Mouse (Mus musculus) G1E (cell line): ENCODE measurements around the gene Podn.

Experiments
- CTCF ChIP-seq: IDR thresholded peaks from 2 replicates; pipeline ENCODE4 v1.5.1; 2012; ENCODE audit warnings: low read depth, low read length, inconsistent platforms, mixed read lengths
- GATA1 ChIP-seq: IDR thresholded peaks from 2 replicates; pipeline ENCODE4 v1.6.1; 2012; ENCODE audit warnings: borderline replicate concordance, low read length, inconsistent platforms, mixed read lengths
- GATA2 ChIP-seq: IDR thresholded peaks from 2 replicates; pipeline ENCODE4 v1.6.1; 2012; ENCODE audit warnings: low read depth, low read length, inconsistent platforms, borderline replicate concordance
- POLR2AphosphoS5 ChIP-seq: IDR thresholded peaks from 2 replicates; pipeline ENCODE4 v1.6.1; 2012; ENCODE audit warnings: low read depth, low read length, inconsistent platforms; ENCODE audit not compliant: insufficient replicate concordance
- TAL1 ChIP-seq: conservative IDR thresholded peaks from 2 replicates; pipeline ENCODE4 v1.6.1; 2012; ENCODE audit warnings: low read depth, low read length, inconsistent platforms, mixed read lengths

DNA sequence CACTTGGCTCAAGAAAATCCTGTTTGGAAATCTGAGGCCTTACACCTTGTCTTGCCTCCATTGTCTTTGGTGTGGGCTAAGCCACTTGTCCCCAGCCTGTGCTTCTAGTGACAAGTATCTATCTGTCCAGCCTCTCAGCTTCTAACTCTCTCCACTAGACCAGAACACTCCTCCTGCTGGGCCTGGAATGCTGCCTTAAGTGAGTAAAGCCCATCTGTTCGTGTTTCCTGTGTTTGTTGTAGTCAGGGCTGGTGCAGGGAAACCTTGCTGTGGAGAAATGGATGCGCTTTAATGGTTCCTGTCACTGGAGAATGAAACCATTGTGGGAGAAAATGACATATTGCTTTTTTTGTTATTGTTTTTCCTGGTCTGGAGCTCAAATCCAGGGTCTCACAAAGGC, 116.7 kb downstream of the Podn start:
- TF ChIP-seq CTCF (no peak), TAL1 (no peak), GATA1 (no peak), POLR2AphosphoS5 (no peak), GATA2 (no peak)
